Mouse (Mus musculus) frontal cortex, adult 2 months (tissue): ENCODE measurements around the gene Defa26. TPM values are rescaled to one million over a fixed set of nuclear protein-coding genes. Genes with fewer than 3 reads are reported as not detected.
"Not testable (repeated sequence)": the region's sequence is repeated elsewhere in the genome, so short reads cannot be mapped to it uniquely, and the experiment has no call there.

ENCODE experiments used
- DNase-seq, 2 experiments: peaks; one replicate each; pipeline ENCODE4 v3.0.0; 2022; ENCODE audit warnings: low spot score in 1 of 2; ENCODE audit errors: extremely low spot score in 1 of 2
- polyA plus RNA-seq: library from polyadenylated mRNA; depleted of rRNA; stranded (reverse); fragments of >200 nt; gene quantifications from 2 replicates; pipeline ENCODE4 v1.2.3, GENCODE M21; 2012; rRNA removed

Gene Defa26
- not detected in 2 replicates for polyA plus RNA-seq

DNA sequence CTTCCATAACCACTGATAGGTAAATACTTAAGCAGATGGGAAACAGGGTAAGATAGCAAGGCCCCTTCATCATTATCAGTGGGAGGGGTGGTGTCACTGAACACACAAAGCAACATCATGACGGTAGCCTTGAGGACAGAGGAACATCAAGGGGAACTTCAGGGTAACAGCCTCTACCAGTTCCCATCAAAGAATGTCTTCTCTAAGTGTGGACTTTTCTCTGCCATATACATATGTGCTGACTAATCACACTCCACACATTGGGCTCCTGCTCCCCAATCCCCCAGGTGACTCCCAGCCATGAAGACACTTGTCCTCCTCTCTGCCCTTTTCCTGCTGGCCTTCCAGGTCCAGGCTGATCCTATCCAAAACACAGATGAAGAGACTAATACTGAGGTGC lies at the start of gene Defa26:
Gene Defa26, plus strand, starts transcription at position 301 of the 400 bp plus-strand sequence.
- DNase-seq = not testable (repeated sequence)

DNA sequence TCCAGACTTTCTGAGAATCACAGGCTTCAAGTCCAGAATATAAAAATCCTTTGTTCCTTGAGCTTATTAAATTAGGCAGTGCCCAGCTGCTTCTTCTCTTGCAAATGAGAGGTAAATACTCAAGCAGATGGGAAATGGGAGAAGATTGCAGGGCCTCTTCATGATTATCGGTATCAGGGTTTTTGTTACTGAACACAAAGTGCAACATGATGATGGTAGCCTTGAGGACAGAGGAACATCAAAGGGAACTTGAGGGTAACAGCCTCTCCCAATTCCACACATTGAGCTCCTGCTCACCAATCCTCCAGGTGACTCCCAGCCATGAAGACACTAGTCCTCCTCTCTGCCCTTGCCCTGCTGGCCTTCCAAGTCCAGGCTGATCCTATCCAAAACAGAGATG lies 35.3 kb upstream of the Defa26 start, which contains the start of gene Defa28:
Gene Defa28, plus strand, starts transcription at position 301 of the 400 bp plus-strand sequence.
- DNase-seq = not testable (repeated sequence)

DNA sequence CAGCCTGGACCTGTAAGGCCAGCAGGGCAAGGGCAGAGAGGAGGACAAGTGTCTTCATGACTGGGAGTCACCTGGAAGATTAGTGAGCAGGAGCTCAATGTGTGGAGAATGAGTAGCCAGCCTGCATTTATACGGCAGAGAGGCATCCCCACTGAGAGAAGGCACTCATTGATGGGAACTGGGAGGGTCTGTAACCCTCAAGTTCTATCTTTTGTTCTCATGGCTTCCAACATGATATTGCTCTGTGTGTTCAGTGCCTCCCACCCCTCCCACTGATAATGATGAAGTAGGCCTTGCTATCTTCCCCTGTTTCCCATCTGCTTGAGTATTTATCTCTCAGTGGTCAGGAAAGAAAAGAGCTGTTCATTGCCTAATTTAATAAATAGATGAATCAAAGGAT lies 23.6 kb upstream of the Defa26 start, which contains the start of gene Gm7861:
Gene Gm7861, minus strand, starts transcription at position 101 of the 400 bp plus-strand sequence.
- DNase-seq = not testable (repeated sequence)

DNA sequence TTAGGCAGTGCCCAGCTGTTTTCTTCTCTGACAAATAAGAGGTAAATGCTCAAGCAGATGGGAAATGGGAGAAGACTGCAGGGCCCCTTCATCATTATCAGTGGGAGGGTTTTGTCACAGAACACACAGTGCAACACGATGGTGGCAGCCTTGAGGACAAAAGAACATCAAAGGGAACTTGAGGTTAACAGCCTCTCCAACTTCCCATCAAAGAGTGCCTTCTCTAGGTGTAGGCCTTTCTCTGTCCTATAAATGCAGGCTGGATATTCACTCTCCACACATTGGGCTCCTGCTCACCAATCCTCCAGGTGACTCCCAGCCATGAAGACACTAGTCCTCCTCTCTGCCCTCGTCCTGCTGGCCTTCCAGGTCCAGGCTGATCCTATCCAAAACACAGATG lies 37.5 kb downstream of the Defa26 start, which contains the start of gene Defa17:
Gene Defa17, plus strand, starts transcription at position 301 of the 400 bp plus-strand sequence.
- DNase-seq = not testable (repeated sequence)

DNA sequence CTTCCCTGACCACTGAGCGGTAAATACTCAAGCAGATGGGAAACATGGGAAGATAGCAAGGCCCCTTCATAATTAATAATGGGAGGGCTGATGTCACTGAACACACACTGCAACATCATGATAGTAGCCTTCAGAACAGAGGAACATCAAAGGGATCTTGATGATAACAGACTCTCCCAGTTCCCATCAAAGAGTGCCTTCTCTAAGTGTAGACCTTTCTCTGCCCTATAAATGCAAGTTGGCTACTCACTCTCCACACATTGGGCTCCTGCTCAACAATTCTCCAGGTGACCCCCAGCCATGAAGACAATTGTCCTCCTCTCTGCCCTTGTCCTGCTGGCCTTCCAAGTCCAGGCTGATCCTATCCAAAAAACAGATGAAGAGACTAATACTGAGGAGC lies 47.5 kb downstream of the Defa26 start, which contains the start of gene Defa34:
Gene Defa34, plus strand, starts transcription at position 301 of the 400 bp plus-strand sequence.
- DNase-seq = not testable (repeated sequence)

Other genes with a start within 250 kb of the Defa26 start
- not detected in 2 replicates for gene Defa2, start 239.7 kb upstream of the Defa26 start, polyA plus RNA-seq
- not detected in 2 replicates for gene Defa33, start 226.4 kb upstream of the Defa26 start, polyA plus RNA-seq
- gene Defa36, start 190.8 kb upstream of the Defa26 start, polyA plus RNA-seq = not detected in 2 replicates
- gene Gm7849, start 161.6 kb upstream of the Defa26 start, polyA plus RNA-seq = not detected in 2 replicates
- gene Defa20, start 108.9 kb upstream of the Defa26 start, polyA plus RNA-seq = 0.40 TPM in 1 of 2 replicates, not detected in the other
- gene Defa32, start 89.2 kb upstream of the Defa26 start, polyA plus RNA-seq = 0.40 TPM in 1 of 2 replicates, not detected in the other
- not detected in 2 replicates for gene Defa37, start 52.8 kb upstream of the Defa26 start, polyA plus RNA-seq
- gene Defa28, start 35.2 kb upstream of the Defa26 start, polyA plus RNA-seq = not detected in 2 replicates
- not detected in 2 replicates for gene Gm7861, start 23.7 kb upstream of the Defa26 start, polyA plus RNA-seq
- gene Defa17, start 37.6 kb downstream of the Defa26 start, polyA plus RNA-seq = not detected in 2 replicates
- gene Defa34, start 47.6 kb downstream of the Defa26 start, polyA plus RNA-seq = not detected in 2 replicates
- gene AY761184, start 85.5 kb downstream of the Defa26 start, polyA plus RNA-seq = not detected in 2 replicates
- gene Defa24, start 116.3 kb downstream of the Defa26 start, polyA plus RNA-seq = not detected in 2 replicates
- not detected in 2 replicates for gene Defb50, start 205.4 kb downstream of the Defa26 start, polyA plus RNA-seq
- not detected in 2 replicates for gene Defb2, start 221.7 kb downstream of the Defa26 start, polyA plus RNA-seq
- not detected in 2 replicates for gene Defb10, start 240.7 kb downstream of the Defa26 start, polyA plus RNA-seq